Mouse (Mus musculus) embryonic facial prominence, embryonic 15.5 days (tissue): Measurements from ENCODE around the gene Naa38. TPM values are rescaled to one million over a fixed set of nuclear protein-coding genes. Genes with fewer than 3 reads are reported as not detected.

ENCODE experiments used
- ATAC-seq: fragments of 200-750 bp; cut with Nextera tagmentation; 2 replicates; pipeline ENCODE4 v1.8.0; 2017; ENCODE audit warnings: low read depth, moderate TSS enrichment; ENCODE audit not compliant: insufficient number of reproducible peaks, low FRiP score, low TSS enrichment
- H3K27ac ChIP-seq: fragments of 300-500 bp; sonication (generic); replicated peaks from 2 replicates; pipeline ENCODE4 v1.5.1; 2015; ENCODE audit warnings: mild to moderate bottlenecking, inconsistent platforms
- H3K27me3 ChIP-seq: fragments of 300-500 bp; sonication (generic); 2 replicates; pipeline ENCODE4 v1.6.1; 2015; ENCODE audit warnings: inconsistent platforms
- H3K36me3 ChIP-seq: fragments of 300-500 bp; sonication (generic); 2 replicates; pipeline ENCODE4 v1.6.1; 2015; ENCODE audit warnings: mild to moderate bottlenecking, inconsistent platforms
- H3K4me1 ChIP-seq: fragments of 300-500 bp; sonication (generic); 2 replicates; pipeline ENCODE4 v1.6.1; 2015; ENCODE audit warnings: inconsistent platforms
- H3K4me2 ChIP-seq: fragments of 300-500 bp; sonication (generic); replicated peaks from 2 replicates; pipeline ENCODE4 v1.6.1; 2015; ENCODE audit warnings: mild to moderate bottlenecking, inconsistent platforms
- H3K4me3 ChIP-seq: fragments of 300-500 bp; sonication (generic); replicated peaks from 2 replicates; pipeline ENCODE4 v1.5.1; 2015; ENCODE audit warnings: mild to moderate bottlenecking, inconsistent platforms
- H3K9ac ChIP-seq: fragments of 300-500 bp; sonication (generic); 2 replicates; pipeline ENCODE4 v1.6.1; 2015; ENCODE audit warnings: inconsistent platforms
- H3K9me3 ChIP-seq: fragments of 300-500 bp; sonication (generic); replicated peaks from 2 replicates; pipeline ENCODE4 v1.6.1; 2016; ENCODE audit warnings: inconsistent platforms
- WGBS: fragments of 180-500 bp; shearing (Covaris S2); methylation state at CpG from one replicate; pipeline ENCODE4 v1.1.7; 2015; 5-methylcytosine and 5-hydroxymethylcytosine counted together
- polyA plus RNA-seq: library from polyadenylated mRNA; unstranded; fragments of >200 nt; fragmentation: Nextera tagmentation; extraction: Ambion mirVana; gene quantifications from 2 replicates; pipeline ENCODE4 v1.2.1, GENCODE M21; 2015

The Naa38 gene
- polyA plus RNA-seq, 1 experiment from 2014 or later, result 150 TPM

DNA sequence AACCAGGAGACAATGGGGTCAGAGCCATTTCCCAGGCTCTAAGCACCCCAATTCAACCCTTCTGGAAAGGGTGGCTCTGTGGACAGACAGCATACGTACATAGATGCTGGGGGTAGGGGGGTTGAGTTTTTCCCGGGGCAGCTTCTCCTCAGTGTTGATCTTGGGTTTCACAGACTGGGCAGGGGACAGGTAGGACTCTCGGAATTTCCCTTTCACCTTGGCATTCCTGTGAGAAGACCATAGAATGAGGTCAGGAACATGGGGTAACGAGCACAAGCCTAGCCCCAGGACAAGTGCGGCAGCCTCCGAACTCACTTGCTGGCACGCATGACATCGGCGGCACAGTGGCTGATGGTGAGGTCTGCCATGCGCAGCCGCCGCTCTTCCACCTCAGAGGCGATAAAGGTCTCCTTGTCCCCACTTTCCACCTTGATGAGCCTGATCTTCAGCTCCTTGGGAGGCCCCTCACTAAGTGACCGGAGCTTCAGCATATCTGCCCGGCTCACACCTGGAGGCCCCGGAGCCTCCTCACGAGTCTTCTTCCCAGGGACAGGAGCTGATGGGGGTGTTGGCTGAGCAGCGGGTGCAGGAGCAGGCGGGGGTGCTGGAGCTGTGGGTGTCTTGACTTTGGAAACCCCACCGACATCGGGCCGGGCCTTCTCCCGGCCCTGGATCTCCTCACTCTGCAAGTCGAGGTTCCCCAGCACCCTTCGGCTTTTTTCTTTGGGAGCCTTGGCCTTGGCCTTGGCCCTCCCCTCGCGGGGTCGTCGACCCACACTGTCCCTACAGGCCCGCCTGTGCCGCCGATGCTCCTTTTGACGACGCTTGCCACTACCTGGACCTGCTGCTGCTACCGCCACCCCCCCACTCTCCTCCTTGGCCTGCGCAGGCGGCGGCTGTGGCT, 8.7 kb downstream of the Naa38 start:
- H3K9ac ChIP-seq, result no peak overlapping the region
- no peaks in the 10 kb centered on the region for H3K27me3 ChIP-seq
- ATAC-seq, result no peak
- peaks cover 36% of the 10 kb centered on the region for H3K4me1 ChIP-seq
- no peak overlapping the region for H3K27ac ChIP-seq
- WGBS, result 90% methylated on average over 38 of the region's 38 CpGs
- peaks cover 85% of the 10 kb centered on the region for H3K36me3 ChIP-seq
- H3K4me2 ChIP-seq, result no peak overlapping the region
- H3K4me3 ChIP-seq, result no peak overlapping the region
- H3K9me3 ChIP-seq, result no peaks in the 10 kb centered on the region

DNA sequence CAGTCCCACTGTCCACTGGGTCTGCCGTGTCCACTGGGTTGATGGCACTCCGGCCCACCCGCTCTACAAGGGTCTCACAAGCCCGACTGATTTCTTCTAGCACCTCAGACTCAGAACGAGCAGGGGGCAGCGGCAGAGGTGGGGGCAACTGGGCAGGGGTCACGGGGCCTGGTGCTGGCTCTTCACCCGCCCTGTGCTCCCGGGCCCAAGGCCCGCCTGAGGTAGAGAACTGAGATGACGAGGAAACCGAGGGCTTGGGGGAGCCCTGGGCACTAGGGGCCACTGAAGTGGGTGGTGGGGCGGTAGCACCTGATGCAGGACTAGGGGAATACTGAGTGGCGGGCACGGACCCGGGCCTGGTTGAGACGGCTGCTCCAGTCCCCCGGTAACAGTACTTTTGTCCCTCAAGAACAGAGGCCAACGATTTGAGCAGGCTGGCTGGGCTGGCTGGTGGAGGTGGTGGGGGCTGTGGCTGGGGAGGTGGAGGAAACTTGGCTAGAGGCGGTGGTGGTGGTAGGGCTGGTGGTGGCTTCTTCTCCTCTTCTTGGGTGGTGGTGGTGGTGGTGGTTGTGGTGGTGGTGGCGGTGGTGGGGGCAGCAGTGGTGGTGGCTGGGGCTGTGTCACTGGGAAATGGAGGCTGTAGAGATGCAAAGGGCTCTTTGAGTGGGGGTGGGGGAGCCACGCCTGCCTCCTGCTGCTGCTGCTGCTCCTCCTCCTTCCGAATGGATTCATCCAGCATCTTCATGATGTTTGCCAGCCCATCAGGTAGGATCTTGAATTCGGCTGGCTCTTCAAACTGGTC, 9.5 kb downstream of the Naa38 start:
- H3K4me1 ChIP-seq, result peaks cover 35% of the 10 kb centered on the region
- H3K36me3 ChIP-seq, result peaks cover 79% of the 10 kb centered on the region
- no peak for ATAC-seq

DNA sequence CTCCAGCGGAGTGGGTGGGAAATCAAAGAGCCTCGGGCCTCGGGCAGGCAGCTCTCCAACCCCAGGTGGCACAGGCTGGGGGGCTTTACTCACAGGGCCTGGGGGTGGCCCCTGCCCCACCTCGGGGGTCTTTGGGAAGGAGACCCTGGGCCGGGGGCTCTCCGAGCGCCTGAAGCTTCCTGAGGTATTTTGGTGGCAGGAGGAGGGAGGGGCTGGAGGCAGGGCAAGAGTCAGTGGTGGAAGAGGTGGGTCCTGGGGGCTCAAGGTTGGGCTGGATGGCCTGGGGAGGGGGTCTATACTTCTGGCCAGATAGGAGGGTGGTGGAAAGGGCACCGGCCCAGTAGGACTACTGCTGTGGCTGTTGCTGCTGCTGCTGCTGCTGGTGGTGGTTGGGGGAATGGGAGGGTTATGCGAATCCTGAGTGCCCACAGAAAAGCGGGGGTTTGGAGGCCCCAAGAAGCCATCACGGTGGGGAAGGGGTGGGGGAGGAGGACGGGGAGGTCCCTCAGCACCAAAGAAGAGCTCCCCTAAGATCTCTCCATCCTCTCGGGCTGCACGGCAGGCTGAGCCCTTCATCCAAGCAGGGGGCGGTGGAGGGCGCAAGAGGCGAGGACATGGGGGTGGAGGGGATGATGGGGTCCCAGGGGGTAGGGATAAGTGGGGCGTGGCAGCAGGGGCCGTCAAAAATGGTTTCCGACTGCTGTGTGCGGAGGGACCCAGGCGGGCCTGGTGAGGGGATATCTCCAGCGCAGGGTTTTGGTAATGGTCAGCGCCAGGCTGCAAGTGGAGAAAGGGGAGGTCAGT, 10.3 kb downstream of the Naa38 start:
- ATAC-seq, result no peak
- Histone ChIP-seq H3K9ac (no peak overlapping the region), H3K4me3 (no peak overlapping the region), H3K4me1 (peaks cover 29% of the 10 kb centered on the region), H3K27ac (no peak overlapping the region), H3K4me2 (no peak overlapping the region), H3K9me3 (no peaks in the 10 kb centered on the region), H3K36me3 (peaks cover 71% of the 10 kb centered on the region), H3K27me3 (no peaks in the 10 kb centered on the region)
- 87% methylated on average over 24 of the region's 24 CpGs for WGBS

More for the DNA sequence above, 9.5 kb downstream of the Naa38 start:
- Histone ChIP-seq H3K9ac (no peak overlapping the region), H3K9me3 (no peaks in the 10 kb centered on the region), H3K27me3 (no peaks in the 10 kb centered on the region), H3K27ac (no peak overlapping the region), H3K4me2 (no peak overlapping the region), H3K4me3 (no peak overlapping the region)
- 90% methylated on average over 24 of the region's 24 CpGs for WGBS

DNA sequence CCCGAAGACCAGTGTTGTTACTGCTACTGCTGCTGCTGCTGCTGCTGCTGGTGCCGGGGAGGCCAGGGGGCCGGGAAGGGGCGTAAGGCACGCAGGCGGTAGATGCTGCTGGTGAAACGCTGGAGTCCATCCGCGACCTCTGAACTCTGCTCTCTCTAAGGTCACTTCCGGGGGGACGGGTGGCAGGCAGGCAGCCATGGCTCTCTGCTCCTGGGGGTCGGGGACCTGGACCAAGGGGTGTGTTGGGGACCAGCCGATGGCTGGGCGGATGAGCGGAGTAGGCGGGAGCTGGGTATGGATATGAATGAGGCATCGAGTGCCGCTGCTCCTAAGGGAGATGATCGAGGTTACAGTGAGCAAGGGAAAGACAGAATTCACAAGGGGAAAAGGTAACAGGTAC, 11.0 kb downstream of the Naa38 start:
- H3K36me3 ChIP-seq, result peaks cover 65% of the 10 kb centered on the region
- WGBS, result 81% methylated on average over 19 of the region's 19 CpGs
- no peak for ATAC-seq

DNA sequence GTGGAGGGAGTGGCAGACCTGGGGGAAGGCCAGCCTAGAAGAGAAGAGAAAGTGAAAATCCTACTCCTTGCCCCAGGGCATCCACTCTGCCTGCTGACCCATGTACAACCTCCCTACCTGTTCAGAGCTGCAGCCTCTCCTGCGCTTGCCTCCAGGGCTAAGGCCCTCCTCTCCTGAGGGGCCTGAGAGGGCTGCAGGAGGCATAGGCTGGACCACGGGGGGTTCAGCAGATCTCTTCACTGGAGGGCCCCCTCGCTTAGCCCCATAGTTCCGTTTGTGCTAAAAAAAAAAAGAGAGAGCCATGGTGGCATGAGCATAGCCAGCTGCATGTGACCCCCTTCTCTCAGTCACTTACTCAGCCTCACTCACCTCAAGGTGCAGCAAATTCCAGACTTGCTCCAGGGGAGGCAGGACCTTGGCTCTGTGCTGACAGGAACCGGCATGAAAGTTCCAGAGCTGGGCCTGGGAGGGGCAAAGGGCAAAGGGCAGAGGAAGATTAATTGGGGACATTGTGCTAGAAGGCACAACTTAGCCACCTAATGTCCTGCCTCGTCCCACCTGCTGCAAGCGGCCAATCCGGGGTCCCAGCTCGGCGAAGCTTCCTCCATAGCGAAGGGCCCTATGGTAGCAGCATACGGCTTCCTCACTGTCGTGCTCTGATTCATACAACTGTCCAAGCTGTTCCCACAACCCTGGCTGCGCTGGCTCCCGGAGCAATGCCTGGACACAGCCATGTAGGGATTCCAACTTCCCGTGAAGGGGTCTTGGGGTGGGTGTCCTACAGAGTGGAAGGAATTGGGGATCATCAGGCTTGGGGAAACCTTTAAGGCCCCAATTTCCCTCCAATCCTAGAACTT, 11.8 kb downstream of the Naa38 start:
- Histone ChIP-seq H3K27ac (no peak overlapping the region), H3K4me3 (no peak overlapping the region), H3K36me3 (peaks cover 56% of the 10 kb centered on the region), H3K9me3 (no peaks in the 10 kb centered on the region), H3K9ac (no peak overlapping the region), H3K27me3 (no peaks in the 10 kb centered on the region), H3K4me2 (no peak overlapping the region), H3K4me1 (peaks cover 32% of the 10 kb centered on the region)
- no peak for ATAC-seq
- WGBS, result 85% methylated on average over 14 of the region's 16 CpGs

More for the DNA sequence above, 11.0 kb downstream of the Naa38 start:
- H3K4me1 ChIP-seq, result peaks cover 28% of the 10 kb centered on the region
- no peak overlapping the region for H3K4me3 ChIP-seq
- no peaks in the 10 kb centered on the region for H3K9me3 ChIP-seq
- H3K4me2 ChIP-seq, result no peak overlapping the region
- H3K27ac ChIP-seq, result no peak overlapping the region
- H3K27me3 ChIP-seq, result no peaks in the 10 kb centered on the region
- H3K9ac ChIP-seq, result no peak overlapping the region

DNA sequence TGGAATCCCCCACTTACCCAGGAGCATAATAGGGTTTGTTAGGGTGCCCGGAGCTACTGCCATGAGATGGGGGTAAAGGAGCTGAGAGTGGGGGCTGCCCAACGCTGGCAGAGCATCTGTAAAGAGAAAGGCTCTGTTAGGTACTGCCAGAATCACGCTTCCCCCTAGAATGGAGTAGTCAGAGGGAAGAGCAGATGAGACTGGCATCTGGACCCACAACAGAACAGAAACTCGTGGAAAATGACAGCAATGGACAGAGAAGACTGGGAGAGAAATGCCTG, 12.4 kb downstream of the Naa38 start:
- H3K36me3 ChIP-seq, result peaks cover 52% of the 10 kb centered on the region
- H3K27ac ChIP-seq, result no peak overlapping the region
- 77% methylated on average over 4 of the region's 4 CpGs for WGBS
- peak overlapping the region; percentile 84; the same call in 1 of the 2 replicates for H3K9ac ChIP-seq
- no peaks in the 10 kb centered on the region for H3K27me3 ChIP-seq
- peaks cover 38% of the 10 kb centered on the region for H3K4me1 ChIP-seq
- ATAC-seq, result no peak
- H3K9me3 ChIP-seq, result no peaks in the 10 kb centered on the region
- no peak overlapping the region for H3K4me3 ChIP-seq
- H3K4me2 ChIP-seq, result peak overlapping the region; percentile 94; the same call in 1 of the 2 replicates

DNA sequence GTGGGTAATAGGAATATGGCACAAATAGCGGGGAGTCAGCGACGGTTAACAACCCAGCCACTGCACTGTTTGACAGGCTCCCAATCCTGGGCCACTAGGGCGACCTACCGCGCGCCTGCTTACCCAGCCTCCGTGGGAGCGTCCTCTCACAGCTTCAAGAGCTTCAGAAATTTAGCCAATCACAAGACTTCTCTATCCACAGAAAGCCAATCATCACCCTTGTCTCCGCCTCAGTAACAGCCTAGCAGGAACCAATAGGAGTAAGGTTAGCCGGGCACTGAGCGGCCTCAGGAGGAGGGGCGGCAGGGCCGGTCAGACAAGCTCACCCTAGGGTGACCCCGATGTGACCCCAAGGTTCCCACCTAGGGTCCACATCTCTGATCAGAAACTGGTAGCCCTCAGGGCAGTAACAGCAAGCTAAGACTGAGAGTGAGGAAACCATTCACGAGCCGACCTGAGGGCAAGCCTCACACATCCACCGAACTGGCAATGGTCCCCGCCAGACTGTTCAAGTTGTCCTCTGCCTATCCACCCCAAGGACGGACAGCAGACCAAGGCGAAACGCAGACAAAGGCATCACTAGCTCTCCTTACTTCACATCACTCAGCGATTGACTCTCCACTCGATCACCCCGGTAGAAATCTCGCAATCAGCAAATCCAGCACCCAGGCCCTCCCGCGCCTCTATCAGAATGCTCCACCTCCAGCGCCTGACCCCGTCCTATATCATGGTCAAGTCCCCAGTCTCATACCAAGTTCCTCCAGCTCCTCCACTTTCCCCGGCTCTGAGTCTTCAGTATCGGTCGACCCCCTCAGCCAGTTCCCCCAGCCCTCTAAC, 13.5 kb downstream of the Naa38 start:
- 2% methylated on average over 33 of the region's 33 CpGs for WGBS
- Histone ChIP-seq H3K4me3 (peak overlapping the region; percentile 75), H3K27ac (peak overlapping the region; percentile 98), H3K9ac (peak overlapping the region; percentile 84), H3K4me1 (peaks cover 49% of the 10 kb centered on the region), H3K27me3 (no peaks in the 10 kb centered on the region), H3K36me3 (peaks cover 49% of the 10 kb centered on the region), H3K4me2 (peak overlapping the region; percentile 94), H3K9me3 (no peaks in the 10 kb centered on the region)
- ATAC-seq, result peak; percentile 63

DNA sequence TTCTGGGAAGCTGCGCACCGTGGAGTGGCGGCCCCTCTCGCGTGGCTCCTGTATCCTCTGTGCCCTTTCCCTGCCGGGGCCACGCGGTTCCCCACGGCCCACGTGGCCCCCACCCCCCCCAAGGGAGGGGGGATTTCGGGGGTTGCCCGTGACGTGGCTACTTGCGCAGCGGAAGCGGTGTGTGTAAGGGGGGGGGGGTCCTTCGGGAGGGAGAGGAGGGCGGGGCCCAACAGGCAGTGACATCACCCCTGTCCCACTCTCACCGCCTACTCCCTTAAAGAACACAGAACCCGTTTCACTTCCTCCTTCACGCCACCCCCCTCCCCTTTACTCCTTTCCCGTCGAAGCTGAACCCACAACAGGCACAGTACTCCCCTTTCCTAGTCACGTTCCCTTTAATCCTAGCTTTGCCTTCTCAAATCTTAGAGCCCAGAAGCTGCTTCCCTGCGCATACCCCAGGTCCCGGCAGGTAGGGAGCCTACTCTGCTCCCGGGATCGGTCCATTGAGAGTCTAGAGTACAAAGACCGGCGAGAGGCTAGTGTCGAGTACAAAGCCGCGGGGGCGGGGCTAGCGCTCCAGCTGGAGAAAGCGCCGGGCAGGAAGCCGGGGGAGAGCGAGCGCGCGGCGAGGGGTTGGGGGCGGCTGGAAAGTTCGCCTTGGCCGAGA, 14.2 kb downstream of the Naa38 start:
- Histone ChIP-seq H3K27me3 (no peaks in the 10 kb centered on the region), H3K9me3 (no peaks in the 10 kb centered on the region), H3K4me1 (peaks cover 56% of the 10 kb centered on the region), H3K4me2 (peak overlapping the region; percentile 94), H3K36me3 (peaks cover 41% of the 10 kb centered on the region), H3K27ac (peak overlapping the region; percentile 98), H3K9ac (peak overlapping the region; percentile 84), H3K4me3 (peak overlapping the region; percentile 75)
- peak; percentile 32 for ATAC-seq
- WGBS, result under 1% methylated on average over 39 of the region's 46 CpGs

DNA sequence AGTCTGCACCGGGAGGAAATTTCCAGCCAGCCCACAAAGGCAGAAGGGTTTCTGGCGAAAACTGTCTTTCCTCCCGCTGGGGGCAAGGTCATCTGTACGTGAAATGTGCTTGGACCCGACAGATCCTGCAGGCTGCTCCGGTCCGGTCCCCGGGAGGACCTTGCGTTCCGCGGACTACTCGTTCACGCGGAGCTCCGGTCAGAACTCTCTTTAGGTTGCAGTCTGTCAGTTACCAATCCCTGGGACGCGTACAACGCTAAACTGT, 14.7 kb downstream of the Naa38 start:
- peak overlapping the region; percentile 98 for H3K27ac ChIP-seq
- H3K4me1 ChIP-seq, result peaks cover 61% of the 10 kb centered on the region
- ATAC-seq, result no peak
- peak overlapping the region; percentile 75 for H3K4me3 ChIP-seq
- no peaks in the 10 kb centered on the region for H3K27me3 ChIP-seq
- peak overlapping the region; percentile 84 for H3K9ac ChIP-seq
- no peaks in the 10 kb centered on the region for H3K9me3 ChIP-seq
- peak overlapping the region; percentile 94 for H3K4me2 ChIP-seq
- under 1% methylated on average over 18 of the region's 18 CpGs for WGBS
- peaks cover 37% of the 10 kb centered on the region for H3K36me3 ChIP-seq
